Mouse (Mus musculus): ENCODE measurements at regions not wholly inside any gene's neighbourhood (a gene's known extent, or its start where the extent isn't known, plus 50 kb on each side); places are given as distances from the start of the nearest gene placed in this dataset.

- 73% methylated on average over 5 of the region's 5 CpGs for WGBS
- no peak for ATAC-seq (ENCODE audit: insufficient number of reproducible peaks, low FRiP score, low TSS enrichment, low read depth)
- no peak overlapping the region for H3K27ac ChIP-seq (replicated peaks; ENCODE audit: low read depth, low read length)
Measured at GRCm38 (mm10) chr14:99449112-99449511, 150.6 kb downstream of the Klf5 start.

GRCm38 (mm10) chr14:99449870-99450269 is 151.4 kb downstream of the Klf5 start:
- H3K4me1 ChIP-seq (ENCODE audit: control insufficient read depth, insufficient read depth, low read length): no peaks in the 10 kb centered on the region
- no peak overlapping the region for H3K27ac ChIP-seq (replicated peaks; ENCODE audit: low read depth, low read length)
- no peak overlapping the region for H3K9ac ChIP-seq (ENCODE audit: low read length)
- no peaks in the 10 kb centered on the region for H3K36me3 ChIP-seq (ENCODE audit: control insufficient read depth, insufficient read depth, low read length)
- DNase-seq (ENCODE audit: low spot score) (no peak), ATAC-seq (ENCODE audit: insufficient number of reproducible peaks, low FRiP score, low TSS enrichment, low read depth) (no peak)
- H3K4me3 ChIP-seq (ENCODE audit: low read depth, low read length): no peak overlapping the region
- 94% methylated on average over 5 of the region's 5 CpGs for WGBS
- H3K9me3 ChIP-seq (ENCODE audit: control insufficient read depth, low read length): no peaks in the 10 kb centered on the region
- H3K4me2 ChIP-seq (ENCODE audit: low read depth, severe bottlenecking): no peak overlapping the region
- H3K27me3 ChIP-seq (ENCODE audit: control insufficient read depth, insufficient read depth, low read length): no peaks in the 10 kb centered on the region

More at GRCm38 (mm10) chr14:99449112-99449511, 150.6 kb downstream of the Klf5 start:
- no peak for DNase-seq (ENCODE audit: low spot score)
- Histone ChIP-seq H3K36me3 (ENCODE audit: control insufficient read depth, insufficient read depth, low read length) (no peaks in the 10 kb centered on the region), H3K9ac (ENCODE audit: low read length) (no peak overlapping the region), H3K27me3 (ENCODE audit: control insufficient read depth, insufficient read depth, low read length) (no peaks in the 10 kb centered on the region), H3K4me1 (ENCODE audit: control insufficient read depth, insufficient read depth, low read length) (no peaks in the 10 kb centered on the region), H3K9me3 (ENCODE audit: control insufficient read depth, low read length) (no peaks in the 10 kb centered on the region), H3K4me3 (ENCODE audit: low read depth, low read length) (no peak overlapping the region), H3K4me2 (ENCODE audit: low read depth, severe bottlenecking) (no peak overlapping the region)

- WGBS: 88% methylated on average over 11 of the region's 11 CpGs
Measured at GRCm38 (mm10) chr14:99451110-99451795, 152.8 kb downstream of the Klf5 start.

GRCm38 (mm10) chr14:99453916-99454315 is 155.4 kb downstream of the Klf5 start:
- H3K9ac ChIP-seq (ENCODE audit: low read length): no peak overlapping the region
- no peaks in the 10 kb centered on the region for H3K9me3 ChIP-seq (ENCODE audit: control insufficient read depth, low read length)
- H3K36me3 ChIP-seq (ENCODE audit: control insufficient read depth, insufficient read depth, low read length): no peaks in the 10 kb centered on the region
- no peak overlapping the region for H3K4me2 ChIP-seq (ENCODE audit: low read depth, severe bottlenecking)
- no peaks in the 10 kb centered on the region for H3K27me3 ChIP-seq (ENCODE audit: control insufficient read depth, insufficient read depth, low read length)
- H3K27ac ChIP-seq (replicated peaks; ENCODE audit: low read depth, low read length): no peak overlapping the region
- DNase-seq (ENCODE audit: low spot score) (no peak), ATAC-seq (ENCODE audit: insufficient number of reproducible peaks, low FRiP score, low TSS enrichment, low read depth) (no peak)
- no peak overlapping the region for H3K4me3 ChIP-seq (ENCODE audit: low read depth, low read length)
- 87% methylated on average over 12 of the region's 12 CpGs for WGBS
- H3K4me1 ChIP-seq (ENCODE audit: control insufficient read depth, insufficient read depth, low read length): no peaks in the 10 kb centered on the region

More at GRCm38 (mm10) chr14:99451110-99451795, 152.8 kb downstream of the Klf5 start:
- Histone ChIP-seq H3K4me2 (ENCODE audit: low read depth, severe bottlenecking) (no peak overlapping the region), H3K4me1 (ENCODE audit: control insufficient read depth, insufficient read depth, low read length) (no peaks in the 10 kb centered on the region), H3K4me3 (ENCODE audit: low read depth, low read length) (no peak overlapping the region), H3K27ac (replicated peaks; ENCODE audit: low read depth, low read length) (no peak overlapping the region), H3K27me3 (ENCODE audit: control insufficient read depth, insufficient read depth, low read length) (no peaks in the 10 kb centered on the region), H3K36me3 (ENCODE audit: control insufficient read depth, insufficient read depth, low read length) (no peaks in the 10 kb centered on the region), H3K9ac (ENCODE audit: low read length) (no peak overlapping the region), H3K9me3 (ENCODE audit: control insufficient read depth, low read length) (no peaks in the 10 kb centered on the region)
- ATAC-seq (ENCODE audit: insufficient number of reproducible peaks, low FRiP score, low TSS enrichment, low read depth) (no peak), DNase-seq (ENCODE audit: low spot score) (no peak)

- Histone ChIP-seq H3K27ac (replicated peaks; ENCODE audit: low read depth, low read length) (no peak overlapping the region), H3K4me2 (ENCODE audit: low read depth, severe bottlenecking) (no peak overlapping the region), H3K4me1 (ENCODE audit: control insufficient read depth, insufficient read depth, low read length) (no peaks in the 10 kb centered on the region), H3K9me3 (ENCODE audit: control insufficient read depth, low read length) (no peaks in the 10 kb centered on the region), H3K27me3 (ENCODE audit: control insufficient read depth, insufficient read depth, low read length) (no peaks in the 10 kb centered on the region), H3K9ac (ENCODE audit: low read length) (no peak overlapping the region), H3K36me3 (ENCODE audit: control insufficient read depth, insufficient read depth, low read length) (no peaks in the 10 kb centered on the region), H3K4me3 (ENCODE audit: low read depth, low read length) (no peak overlapping the region)
- 91% methylated on average over 10 of the region's 10 CpGs for WGBS
- no peak for ATAC-seq (ENCODE audit: insufficient number of reproducible peaks, low FRiP score, low TSS enrichment, low read depth)
- no peak for DNase-seq (ENCODE audit: low spot score)
Measured at GRCm38 (mm10) chr14:99456555-99456954, 158.1 kb downstream of the Klf5 start.

GRCm38 (mm10) chr14:99457573-99457972 is 159.1 kb downstream of the Klf5 start:
- Histone ChIP-seq H3K27me3 (ENCODE audit: control insufficient read depth, insufficient read depth, low read length) (no peaks in the 10 kb centered on the region), H3K36me3 (ENCODE audit: control insufficient read depth, insufficient read depth, low read length) (no peaks in the 10 kb centered on the region), H3K4me2 (ENCODE audit: low read depth, severe bottlenecking) (no peak overlapping the region), H3K27ac (replicated peaks; ENCODE audit: low read depth, low read length) (no peak overlapping the region), H3K9ac (ENCODE audit: low read length) (no peak overlapping the region), H3K4me3 (ENCODE audit: low read depth, low read length) (no peak overlapping the region), H3K4me1 (ENCODE audit: control insufficient read depth, insufficient read depth, low read length) (no peaks in the 10 kb centered on the region), H3K9me3 (ENCODE audit: control insufficient read depth, low read length) (no peaks in the 10 kb centered on the region)
- DNase-seq (ENCODE audit: low spot score): no peak
- ATAC-seq (ENCODE audit: insufficient number of reproducible peaks, low FRiP score, low TSS enrichment, low read depth): no peak
- WGBS: 86% methylated on average over 6 of the region's 6 CpGs

GRCm38 (mm10) chr14:99472111-99472510 is 173.6 kb downstream of the Klf5 start:
- DNase-seq (ENCODE audit: low spot score) (no peak), ATAC-seq (ENCODE audit: insufficient number of reproducible peaks, low FRiP score, low TSS enrichment, low read depth) (no peak)
- Histone ChIP-seq H3K4me1 (ENCODE audit: control insufficient read depth, insufficient read depth, low read length) (no peaks in the 10 kb centered on the region), H3K9me3 (ENCODE audit: control insufficient read depth, low read length) (no peaks in the 10 kb centered on the region), H3K9ac (ENCODE audit: low read length) (no peak overlapping the region), H3K4me3 (ENCODE audit: low read depth, low read length) (no peak overlapping the region), H3K36me3 (ENCODE audit: control insufficient read depth, insufficient read depth, low read length) (no peaks in the 10 kb centered on the region), H3K27ac (replicated peaks; ENCODE audit: low read depth, low read length) (no peak overlapping the region), H3K27me3 (ENCODE audit: control insufficient read depth, insufficient read depth, low read length) (no peaks in the 10 kb centered on the region), H3K4me2 (ENCODE audit: low read depth, severe bottlenecking) (no peak overlapping the region)
- 85% methylated on average over 2 of the region's 2 CpGs for WGBS

- no peak overlapping the region for H3K27ac ChIP-seq (replicated peaks; ENCODE audit: low read depth, low read length)
- H3K4me3 ChIP-seq (ENCODE audit: low read depth, low read length): no peak overlapping the region
- DNase-seq (ENCODE audit: low spot score): no peak
- no peak for ATAC-seq (ENCODE audit: insufficient number of reproducible peaks, low FRiP score, low TSS enrichment, low read depth)
- 61% methylated on average over 8 of the region's 8 CpGs for WGBS
- H3K9ac ChIP-seq (ENCODE audit: low read length): no peak overlapping the region
- H3K4me2 ChIP-seq (ENCODE audit: low read depth, severe bottlenecking): no peak overlapping the region
- H3K4me1 ChIP-seq (ENCODE audit: control insufficient read depth, insufficient read depth, low read length): no peaks in the 10 kb centered on the region
- no peaks in the 10 kb centered on the region for H3K27me3 ChIP-seq (ENCODE audit: control insufficient read depth, insufficient read depth, low read length)
- no peaks in the 10 kb centered on the region for H3K36me3 ChIP-seq (ENCODE audit: control insufficient read depth, insufficient read depth, low read length)
- H3K9me3 ChIP-seq (ENCODE audit: control insufficient read depth, low read length): no peaks in the 10 kb centered on the region
Measured at GRCm38 (mm10) chr14:99475271-99475670, 176.8 kb downstream of the Klf5 start.

Measured in limb, embryonic 11.5 days (tissue).